Mouse (Mus musculus) embryonic facial prominence, embryonic 12.5 days (tissue): ENCODE data around the gene Coro1b. TPM values are rescaled to one million over a fixed set of nuclear protein-coding genes. Genes with fewer than 3 reads are reported as not detected.
A peak's percentile ranks its signal among the peaks of the same experiment; 100 is the strongest.

Experiments used
- ATAC-seq: fragments of 200-750 bp; cut with Nextera tagmentation; 2 replicates; pipeline ENCODE4 v1.8.0; 2017; ENCODE audit not compliant: insufficient number of reproducible peaks, insufficient read depth, low FRiP score, low TSS enrichment
- H3K27ac ChIP-seq: fragments of 300-500 bp; sonication (generic); 2 replicates; pipeline ENCODE4 v1.5.1; 2016; ENCODE audit warnings: mild to moderate bottlenecking
- H3K27me3 ChIP-seq: fragments of 300-500 bp; sonication (generic); 2 replicates; pipeline ENCODE4 v1.6.1; 2016; ENCODE audit warnings: mild to moderate bottlenecking, moderate library complexity
- H3K36me3 ChIP-seq: fragments of 300-500 bp; sonication (generic); 2 replicates; pipeline ENCODE4 v1.6.1; 2016; ENCODE audit warnings: mild to moderate bottlenecking
- H3K4me1 ChIP-seq: fragments of 300-500 bp; sonication (generic); 2 replicates; pipeline ENCODE4 v1.6.1; 2016
- H3K4me2 ChIP-seq: fragments of 300-500 bp; sonication (generic); replicated peaks from 2 replicates; pipeline ENCODE4 v1.6.1; 2016; ENCODE audit warnings: mild to moderate bottlenecking, moderate library complexity
- H3K4me3 ChIP-seq: fragments of 300-500 bp; sonication (generic); 2 replicates; pipeline ENCODE4 v1.5.1; 2016; ENCODE audit warnings: mild to moderate bottlenecking
- H3K9ac ChIP-seq: fragments of 300-500 bp; sonication (generic); 2 replicates; pipeline ENCODE4 v1.6.1; 2016; ENCODE audit warnings: mild to moderate bottlenecking, moderate library complexity
- H3K9me3 ChIP-seq: fragments of 300-500 bp; sonication (generic); 2 replicates; pipeline ENCODE4 v1.6.1; 2016; ENCODE audit warnings: mild to moderate bottlenecking, moderate library complexity
- WGBS: fragments of 180-500 bp; shearing (Covaris S2); methylation state at CpG from one replicate; pipeline ENCODE4 v1.1.7; 2016; 5-methylcytosine and 5-hydroxymethylcytosine counted together
- polyA plus RNA-seq: library from polyadenylated mRNA; unstranded; fragments of >200 nt; fragmentation: Nextera tagmentation; extraction: Ambion mirVana; gene quantifications from 2 replicates; pipeline ENCODE4 v1.2.1, GENCODE M21; 2016

Gene Coro1b
- polyA plus RNA-seq, 1 experiment from 2014 or later = 128 TPM

DNA sequence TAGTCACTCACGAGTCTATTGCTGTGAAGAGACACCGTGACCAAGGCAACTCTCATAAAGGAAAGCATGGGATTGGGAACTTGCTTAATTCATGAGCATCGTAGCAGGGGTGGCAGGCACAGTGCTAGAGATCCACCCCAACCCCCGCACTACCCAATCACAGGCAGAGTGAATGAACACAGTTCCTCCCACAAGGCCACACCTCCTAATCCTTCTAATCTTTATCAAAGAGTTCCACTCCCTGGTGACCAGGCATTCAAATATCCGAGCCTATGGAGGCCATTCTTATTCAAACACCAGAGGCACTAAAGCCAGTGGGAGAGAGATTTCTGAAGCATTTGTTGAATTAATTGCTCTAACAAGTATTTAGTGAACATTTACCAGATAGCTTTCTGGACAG, 2.5 kb upstream of the Coro1b start:
- 88% methylated on average over 5 of the region's 5 CpGs for WGBS
- no peak for ATAC-seq
- Histone ChIP-seq H3K9me3 (0 out of 2 replicates have a peak, but pooled peaks cover 4% of the 10 kb centered on the region), H3K36me3 (peaks cover 12% of the 10 kb centered on the region), H3K9ac (no peak overlapping the region), H3K4me1 (peaks cover 17% of the 10 kb centered on the region), H3K4me3 (no peak overlapping the region), H3K27ac (no peak overlapping the region), H3K27me3 (no peaks in the 10 kb centered on the region), H3K4me2 (no peak overlapping the region)

DNA sequence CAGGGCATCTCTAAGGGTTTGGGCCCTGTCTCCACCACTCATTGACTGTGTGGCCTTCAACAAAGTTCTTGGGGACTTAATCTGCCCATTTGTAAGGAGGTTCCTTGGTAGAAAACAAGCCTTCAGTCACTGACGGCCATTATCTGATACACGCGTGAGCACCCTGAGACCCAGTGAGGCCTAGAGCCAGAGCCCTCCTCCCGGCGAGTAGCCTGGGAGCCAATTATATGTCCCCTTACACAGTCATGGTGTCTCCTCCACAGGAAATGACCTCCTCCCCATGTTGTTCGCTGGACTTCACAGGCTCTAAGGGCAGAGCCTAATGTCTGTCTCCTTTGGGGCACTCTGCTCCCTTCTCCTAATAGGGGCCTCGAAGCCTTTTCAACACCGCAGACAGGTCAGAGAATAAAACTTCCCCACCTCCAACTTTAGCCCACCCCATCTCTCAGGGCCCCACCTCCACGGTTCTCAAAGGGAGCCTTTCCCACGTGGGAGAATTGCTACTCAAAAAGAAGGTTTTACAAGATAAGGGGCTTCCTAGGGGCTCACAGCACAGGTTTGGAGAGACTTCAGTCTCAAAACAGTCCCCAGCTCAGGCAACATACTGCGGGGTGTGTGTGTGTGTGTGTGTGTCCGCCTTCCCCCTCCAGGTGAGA, 1.9 kb upstream of the Coro1b start:
- peaks cover 17% of the 10 kb centered on the region for H3K4me1 ChIP-seq
- no peak for ATAC-seq
- H3K4me2 ChIP-seq = no peak overlapping the region
- peaks cover 18% of the 10 kb centered on the region for H3K36me3 ChIP-seq
- no peak overlapping the region; the same call in 1 of the 2 replicates for H3K27ac ChIP-seq
- 68% methylated on average over 12 of the region's 12 CpGs for WGBS
- H3K4me3 ChIP-seq = no peak overlapping the region
- no peaks in the 10 kb centered on the region for H3K27me3 ChIP-seq
- H3K9me3 ChIP-seq = 0 out of 2 replicates have a peak, but pooled peaks cover 4% of the 10 kb centered on the region
- H3K9ac ChIP-seq = no peak overlapping the region

- no peak for ATAC-seq
- 44% methylated on average over 3 of the region's 3 CpGs for WGBS
- no peaks in the 10 kb centered on the region for H3K27me3 ChIP-seq
- H3K9me3 ChIP-seq = 0 out of 2 replicates have a peak, but pooled peaks cover 4% of the 10 kb centered on the region
- no peak overlapping the region for H3K9ac ChIP-seq
- H3K4me1 ChIP-seq = peaks cover 17% of the 10 kb centered on the region
- H3K4me2 ChIP-seq = no peak overlapping the region
- no peak overlapping the region; the same call in 1 of the 2 replicates for H3K27ac ChIP-seq
- peaks cover 22% of the 10 kb centered on the region for H3K36me3 ChIP-seq
- H3K4me3 ChIP-seq = no peak overlapping the region
Observed at GRCm38 (mm10) chr19:4147022-4147405, 1.4 kb upstream of the Coro1b start.

DNA sequence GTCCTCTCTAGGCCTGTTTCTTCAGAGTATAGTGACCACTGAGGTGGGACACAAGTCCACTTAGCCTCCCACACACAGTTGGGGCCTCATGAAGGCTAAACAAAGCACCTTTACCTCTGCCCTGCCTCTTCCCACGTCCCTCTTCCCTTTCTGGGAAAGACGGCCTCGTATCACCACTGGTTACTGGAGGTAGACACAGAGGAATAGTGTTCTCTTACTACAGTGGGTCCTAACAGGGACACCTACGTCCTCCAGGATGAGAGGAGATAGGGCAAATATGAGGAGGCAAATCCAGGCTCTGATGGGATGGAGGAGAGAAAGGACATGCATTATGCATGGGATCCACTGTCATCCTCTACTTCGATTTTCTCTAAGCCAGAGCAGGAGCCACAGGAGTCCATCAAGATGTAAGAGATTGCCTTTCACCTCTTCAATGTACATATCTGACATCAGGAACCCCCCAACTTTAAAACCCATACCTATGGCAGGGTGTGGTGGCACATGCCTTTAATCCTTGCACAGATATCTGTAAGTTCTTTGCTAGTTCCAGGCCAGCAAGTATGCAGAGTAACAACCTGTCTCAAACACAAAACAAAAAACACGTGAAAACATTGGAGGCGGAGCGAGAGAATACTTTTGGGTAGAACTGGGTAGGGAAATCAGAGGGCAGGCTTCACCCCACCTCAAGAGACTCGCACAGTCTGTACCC, 483 bp upstream of the Coro1b start:
- Histone ChIP-seq H3K27ac (no peak overlapping the region), H3K4me3 (peak overlapping the region; percentile 86)
- no peak; the same call in 1 of the 2 replicates for ATAC-seq

GRCm38 (mm10) chr19:4148819-4149218, 400 bp downstream of the Coro1b start:
- 6% methylated on average over 7 of the region's 8 CpGs for WGBS
- ATAC-seq = no peak

More for the DNA sequence above, 483 bp upstream of the Coro1b start:
- peak overlapping the region; percentile 75 for H3K4me2 ChIP-seq
- H3K9me3 ChIP-seq = 0 out of 2 replicates have a peak, but pooled peaks cover 4% of the 10 kb centered on the region
- H3K27me3 ChIP-seq = no peaks in the 10 kb centered on the region
- WGBS = 36% methylated on average over 9 of the region's 9 CpGs
- peaks cover 23% of the 10 kb centered on the region for H3K36me3 ChIP-seq
- H3K4me1 ChIP-seq = peaks cover 17% of the 10 kb centered on the region
- peak overlapping the region; percentile 82 for H3K9ac ChIP-seq

DNA sequence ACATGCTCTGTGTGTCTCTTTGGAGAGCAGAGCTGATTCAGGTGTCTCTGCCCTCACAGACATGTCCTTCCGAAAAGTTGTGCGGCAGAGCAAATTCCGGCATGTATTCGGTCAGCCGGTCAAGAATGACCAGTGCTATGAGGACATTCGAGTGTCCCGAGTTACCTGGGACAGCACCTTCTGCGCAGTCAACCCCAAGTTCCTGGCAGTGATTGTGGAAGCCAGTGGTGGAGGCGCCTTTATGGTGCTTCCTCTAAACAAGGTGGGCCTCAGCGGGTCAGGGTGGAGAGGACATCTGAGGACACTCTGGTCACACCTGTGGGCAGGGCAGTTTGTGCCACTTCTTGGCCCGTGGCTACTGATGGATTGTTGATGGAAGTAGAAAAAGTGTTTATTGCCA, 864 bp downstream of the Coro1b start:
- H3K36me3 ChIP-seq = peaks cover 33% of the 10 kb centered on the region
- 90% methylated on average over 11 of the region's 11 CpGs for WGBS

More at GRCm38 (mm10) chr19:4148819-4149218, 400 bp downstream of the Coro1b start:
- Histone ChIP-seq H3K9ac (peak overlapping the region; percentile 82), H3K27me3 (no peaks in the 10 kb centered on the region), H3K4me3 (peak overlapping the region; percentile 86), H3K9me3 (0 out of 2 replicates have a peak, but pooled peaks cover 4% of the 10 kb centered on the region), H3K27ac (peak overlapping the region; percentile 72), H3K4me1 (peaks cover 17% of the 10 kb centered on the region), H3K36me3 (peaks cover 32% of the 10 kb centered on the region), H3K4me2 (peak overlapping the region; percentile 75)

DNA sequence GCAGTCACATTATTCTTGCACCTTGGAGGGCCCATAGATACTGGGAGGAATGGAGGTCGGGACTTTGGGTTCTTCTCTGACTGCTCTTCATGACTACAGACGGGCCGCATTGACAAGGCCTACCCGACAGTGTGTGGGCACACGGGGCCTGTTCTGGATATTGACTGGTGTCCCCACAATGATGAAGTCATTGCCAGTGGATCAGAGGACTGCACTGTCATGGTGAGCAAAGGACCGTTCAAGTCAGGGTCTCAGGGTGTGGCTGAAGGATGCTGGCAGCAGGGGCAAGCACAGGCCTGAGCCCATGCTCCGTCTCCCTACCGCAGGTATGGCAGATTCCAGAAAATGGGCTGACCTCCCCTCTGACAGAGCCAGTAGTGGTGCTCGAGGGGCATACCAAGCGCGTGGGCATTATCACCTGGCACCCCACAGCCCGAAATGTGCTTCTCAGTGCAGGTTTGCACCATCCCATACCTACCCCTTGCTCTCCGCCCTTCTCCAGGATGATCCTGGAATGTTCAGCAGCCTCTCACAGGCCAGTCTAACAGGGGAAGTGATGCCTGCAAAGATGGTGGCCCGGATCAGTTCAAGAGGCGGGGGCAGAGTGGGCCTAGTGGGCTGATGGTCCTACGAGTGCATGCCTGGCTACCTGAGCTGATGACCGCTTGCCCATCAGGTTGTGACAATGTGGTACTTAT, 1.5 kb downstream of the Coro1b start:
- peak overlapping the region; percentile 86 for H3K4me3 ChIP-seq
- peak overlapping the region; percentile 75; the same call in 1 of the 2 replicates for H3K4me2 ChIP-seq
- H3K9ac ChIP-seq = 0 out of 2 replicates have a peak overlapping the region, but pooled peaks have one; percentile 82
- peaks cover 17% of the 10 kb centered on the region for H3K4me1 ChIP-seq
- no peaks in the 10 kb centered on the region for H3K27me3 ChIP-seq
- H3K36me3 ChIP-seq = peaks cover 33% of the 10 kb centered on the region
- ATAC-seq = no peak
- H3K9me3 ChIP-seq = 0 out of 2 replicates have a peak, but pooled peaks cover 4% of the 10 kb centered on the region
- no peak overlapping the region for H3K27ac ChIP-seq
- WGBS = 93% methylated on average over 17 of the region's 17 CpGs

More for the DNA sequence above, 864 bp downstream of the Coro1b start:
- Histone ChIP-seq H3K27me3 (no peaks in the 10 kb centered on the region), H3K4me1 (peaks cover 17% of the 10 kb centered on the region), H3K4me2 (peak overlapping the region; percentile 75), H3K4me3 (peak overlapping the region; percentile 86), H3K27ac (no peak overlapping the region), H3K9ac (peak overlapping the region; percentile 82), H3K9me3 (0 out of 2 replicates have a peak, but pooled peaks cover 4% of the 10 kb centered on the region)
- ATAC-seq = no peak

DNA sequence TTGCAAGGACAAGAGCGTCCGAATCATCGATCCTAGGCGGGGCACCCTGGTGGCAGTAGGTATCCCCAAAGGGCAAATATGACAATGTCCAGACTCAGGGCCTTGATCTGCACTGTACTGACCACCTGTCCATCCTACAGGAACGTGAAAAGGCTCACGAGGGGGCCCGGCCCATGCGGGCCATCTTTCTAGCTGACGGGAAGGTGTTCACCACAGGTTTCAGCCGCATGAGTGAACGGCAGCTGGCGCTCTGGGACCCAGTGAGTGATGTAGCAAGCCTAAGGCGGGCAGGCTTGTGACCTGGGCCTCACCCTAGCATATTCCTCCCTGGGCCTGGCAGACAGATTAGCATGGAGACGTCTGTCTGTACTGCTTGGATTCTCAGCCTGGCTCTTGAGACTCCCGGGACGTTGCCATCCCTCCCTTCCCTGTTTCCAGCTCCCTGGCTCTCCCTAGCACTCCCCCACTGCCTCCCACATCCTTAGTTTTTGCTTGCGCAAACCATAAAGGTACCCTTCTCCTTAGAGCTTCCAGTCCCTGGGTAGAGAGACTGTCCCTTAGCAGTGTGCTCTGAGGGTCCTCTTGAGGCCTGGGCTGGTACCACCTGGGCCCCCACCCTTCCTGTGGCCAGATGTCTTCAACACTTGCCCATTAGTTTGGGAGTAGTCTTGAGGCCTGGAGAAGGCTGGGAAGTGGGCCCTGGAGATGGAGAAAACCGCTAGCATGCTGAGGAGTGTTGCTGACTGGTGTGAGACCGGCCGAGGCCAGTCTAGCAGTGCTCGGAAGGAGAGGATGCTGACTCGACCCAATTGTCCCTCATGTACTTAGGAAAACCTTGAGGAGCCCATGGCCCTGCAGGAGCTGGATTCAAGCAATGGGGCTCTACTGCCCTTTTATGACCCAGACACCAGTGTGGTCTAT, 2.4 kb downstream of the Coro1b start:
- H3K9ac ChIP-seq = no peak overlapping the region
- no peak overlapping the region for H3K27ac ChIP-seq
- peaks cover 17% of the 10 kb centered on the region for H3K4me1 ChIP-seq
- H3K4me3 ChIP-seq = no peak overlapping the region
- H3K4me2 ChIP-seq = no peak overlapping the region
- WGBS = 88% methylated on average over 22 of the region's 22 CpGs
- H3K9me3 ChIP-seq = 0 out of 2 replicates have a peak, but pooled peaks cover under 1% of the 10 kb centered on the region
- no peak for ATAC-seq
- H3K27me3 ChIP-seq = no peaks in the 10 kb centered on the region
- peaks cover 36% of the 10 kb centered on the region for H3K36me3 ChIP-seq

- no peak overlapping the region for H3K9ac ChIP-seq
- WGBS = 68% methylated on average over 5 of the region's 5 CpGs
- no peaks in the 10 kb centered on the region for H3K27me3 ChIP-seq
- no peaks in the 10 kb centered on the region for H3K9me3 ChIP-seq
- no peak overlapping the region for H3K4me3 ChIP-seq
- peaks cover 17% of the 10 kb centered on the region for H3K4me1 ChIP-seq
- H3K4me2 ChIP-seq = no peak overlapping the region
- H3K36me3 ChIP-seq = peaks cover 43% of the 10 kb centered on the region
- no peak overlapping the region for H3K27ac ChIP-seq
- no peak for ATAC-seq
Observed at GRCm38 (mm10) chr19:4151488-4151860, 3.1 kb downstream of the Coro1b start.

DNA sequence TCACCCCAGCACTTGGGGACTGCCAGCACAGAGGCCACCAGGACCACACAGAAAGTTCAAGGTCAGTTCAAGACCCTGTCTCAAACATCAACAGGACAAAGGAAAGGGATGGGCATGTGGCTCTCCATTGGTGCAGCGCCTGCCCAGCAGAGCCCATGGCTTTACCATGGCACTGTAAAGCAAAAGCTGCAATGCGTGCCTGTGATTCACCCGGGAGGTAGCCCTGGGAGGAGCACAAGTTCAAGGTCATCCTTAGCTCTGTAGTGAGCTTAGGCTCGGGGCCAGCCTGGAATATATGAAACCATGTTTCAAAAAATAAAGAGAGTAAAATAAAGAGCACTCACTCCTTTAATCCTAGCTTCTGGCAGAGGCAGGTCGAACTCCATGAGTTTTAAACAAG, 3.5 kb downstream of the Coro1b start:
- Histone ChIP-seq H3K9me3 (no peaks in the 10 kb centered on the region), H3K36me3 (peaks cover 47% of the 10 kb centered on the region), H3K9ac (no peak overlapping the region), H3K4me3 (no peak overlapping the region), H3K4me1 (peaks cover 17% of the 10 kb centered on the region), H3K27ac (no peak overlapping the region), H3K27me3 (no peaks in the 10 kb centered on the region), H3K4me2 (no peak overlapping the region)
- ATAC-seq = no peak
- 88% methylated on average over 5 of the region's 5 CpGs for WGBS
